23 mouse cellular contexts compared by ENCODE assay signal in the genomic region with DNA sequence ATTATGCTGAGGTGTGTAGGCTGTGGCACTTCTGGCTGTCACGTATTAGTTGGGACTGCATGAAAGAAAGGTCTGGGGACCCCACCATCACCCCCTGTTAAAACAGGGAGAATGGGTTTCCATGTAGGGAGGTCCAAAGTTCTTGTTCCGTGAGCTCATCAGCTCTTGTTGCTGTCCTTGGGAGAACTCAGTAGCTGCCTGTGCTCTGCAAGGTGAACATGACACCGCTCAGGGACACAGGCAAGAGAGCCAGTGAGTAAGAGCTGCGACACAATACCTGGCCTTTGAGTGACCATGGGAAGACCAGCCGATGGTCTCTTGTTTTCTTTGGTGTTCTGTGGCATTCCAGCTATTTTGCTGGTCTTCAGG. TPM values are rescaled to one million over a fixed set of nuclear protein-coding genes. Genes with fewer than 3 reads are reported as not detected.
DNase-seq lines count a peak whose midpoint lies in the region; ATAC-seq lines count a peak whose summit lies in the region.
"Had no signal": no experiment of that assay in that cellular context is flagged by ENCODE, and none has a peak within 500 bp of the region (broad histone marks: within the 10 kb centered on the region; RNA-seq: fewer than 3 reads in every experiment).

No protein-coding gene starts in this region.

- no peaks in the 10 kb centered on the region for H3K9me3 ChIP-seq in intestine, embryonic 14.5 days (ENCODE audit: control insufficient read depth, low read length)
- H3K9me3 ChIP-seq in intestine, embryonic 15.5 days: no peaks in the 10 kb centered on the region
- H3K9me3 ChIP-seq in neural tube, embryonic 15.5 days (replicated peaks): no peaks in the 10 kb centered on the region
- H3K9me3 ChIP-seq: embryonic facial prominence, embryonic 12.5 days; embryonic facial prominence, embryonic 15.5 days; hindbrain, embryonic 10.5 days; hindbrain, embryonic 13.5 days had no signal

- WGBS in intestine, embryonic 14.5 days: 96% methylated on average over 5 of the region's 5 CpGs
- 90% methylated on average over 5 of the region's 5 CpGs for WGBS in intestine, embryonic 15.5 days
- WGBS in neural tube, embryonic 15.5 days: 94% methylated on average over 5 of the region's 5 CpGs

- H3K4me2 ChIP-seq in intestine, embryonic 14.5 days (ENCODE audit: low read length): no peak overlapping the region
- H3K4me2 ChIP-seq in intestine, embryonic 15.5 days (replicated peaks): no peak overlapping the region
- H3K4me2 ChIP-seq in neural tube, embryonic 15.5 days: no peak overlapping the region
- H3K4me2 ChIP-seq: embryonic facial prominence, embryonic 12.5 days; embryonic facial prominence, embryonic 15.5 days; heart, embryonic 11.5 days; hindbrain, embryonic 13.5 days had no signal

- H3K27ac ChIP-seq in intestine, embryonic 14.5 days (ENCODE audit: low read depth): no peak overlapping the region
- no peak overlapping the region for H3K27ac ChIP-seq in intestine, embryonic 15.5 days
- H3K27ac ChIP-seq in neural tube, embryonic 15.5 days (replicated peaks): no peak overlapping the region
- H3K27ac ChIP-seq: embryonic facial prominence, embryonic 12.5 days; embryonic facial prominence, embryonic 15.5 days; gastrocnemius, adult 2 months; hindbrain, embryonic 10.5 days; hindbrain, embryonic 13.5 days had no signal

- no peak overlapping the region for H3K9ac ChIP-seq in intestine, embryonic 14.5 days (ENCODE audit: low read length)
- no peak overlapping the region for H3K9ac ChIP-seq in intestine, embryonic 15.5 days
- H3K9ac ChIP-seq in neural tube, embryonic 15.5 days (replicated peaks): no peak overlapping the region
- H3K9ac ChIP-seq: embryonic facial prominence, embryonic 12.5 days; embryonic facial prominence, embryonic 15.5 days; forebrain, postnatal 0 days; hindbrain, embryonic 13.5 days had no signal

- no peaks in the 10 kb centered on the region for H3K27me3 ChIP-seq in intestine, embryonic 14.5 days (replicated peaks; ENCODE audit: control insufficient read depth, insufficient read depth, low read length)
- no peaks in the 10 kb centered on the region for H3K27me3 ChIP-seq in intestine, embryonic 15.5 days (replicated peaks)
- H3K27me3 ChIP-seq in neural tube, embryonic 15.5 days (replicated peaks): no peaks in the 10 kb centered on the region
- H3K27me3 ChIP-seq: embryonic facial prominence, embryonic 12.5 days; embryonic facial prominence, embryonic 15.5 days; hindbrain, embryonic 13.5 days had no signal

- peak; percentile 57 for DNase-seq in adrenal gland, adult 8-10 months
- no peak for DNase-seq in adrenal gland, adult 18-20 months (ENCODE audit: low spot score in 2 of 2)
- DNase-seq in intestine, embryonic 14.5 days (ENCODE audit: low spot score): peak; percentile 39
- peak; percentile 51 to 53 for DNase-seq in adrenal gland, postnatal 36 days
- DNase-seq: cerebellum, adult 11 months; cerebellum, adult 2 months; forebrain, postnatal 0 days; gastrocnemius, adult 2 months; gastrocnemius, postnatal 14 days; heart, adult 18-20 months; kidney, adult 2 months had no signal

- no peaks in the 10 kb centered on the region for H3K4me1 ChIP-seq in intestine, embryonic 14.5 days (replicated peaks; ENCODE audit: control insufficient read depth, insufficient read depth, low read length)
- no peaks in the 10 kb centered on the region for H3K4me1 ChIP-seq in intestine, embryonic 15.5 days (replicated peaks)
- H3K4me1 ChIP-seq in neural tube, embryonic 15.5 days: no peaks in the 10 kb centered on the region
- H3K4me1 ChIP-seq: embryonic facial prominence, embryonic 12.5 days; embryonic facial prominence, embryonic 15.5 days; hindbrain, embryonic 10.5 days; hindbrain, embryonic 13.5 days had no signal

- ATAC-seq in intestine, embryonic 14.5 days (replicated peaks; ENCODE audit: low FRiP score, low TSS enrichment, low read depth): no peak
- no peak for ATAC-seq in intestine, embryonic 15.5 days
- ATAC-seq in neural tube, embryonic 15.5 days (ENCODE audit: low FRiP score): no peak
- ATAC-seq: CD4-positive, CD25-positive, alpha-beta regulatory T cell, adult 4 months; forebrain, embryonic 14.5 days; forebrain, postnatal 0 days; hindbrain, embryonic 16.5 days; intestine, postnatal 0 days had no signal

- H3K36me3 ChIP-seq in intestine, embryonic 14.5 days (ENCODE audit: control insufficient read depth, insufficient read depth, low read length): peaks cover 84% of the 10 kb centered on the region
- peaks cover 69% of the 10 kb centered on the region for H3K36me3 ChIP-seq in intestine, embryonic 15.5 days
- H3K36me3 ChIP-seq in neural tube, embryonic 15.5 days: peaks cover 86% of the 10 kb centered on the region

- no peak overlapping the region for H3K4me3 ChIP-seq in intestine, embryonic 14.5 days (ENCODE audit: low read depth, low read length)
- no peak overlapping the region for H3K4me3 ChIP-seq in intestine, embryonic 15.5 days (replicated peaks)
- no peak overlapping the region for H3K4me3 ChIP-seq in neural tube, embryonic 15.5 days (replicated peaks)
- H3K4me3 ChIP-seq: embryonic facial prominence, embryonic 12.5 days; embryonic facial prominence, embryonic 15.5 days; gastrocnemius, adult 2 months; hindbrain, embryonic 10.5 days; hindbrain, embryonic 13.5 days had no signal

RNA-seq across cellular contexts. Expression of gene Cluh, which starts 17.0 kb away (rescaled TPM):
- 100 to 1,000 TPM; 198 to 241 (median 220) TPM for total RNA-seq in adrenal gland, adult 8-10 months (2022)
- total RNA-seq in adrenal gland, adult 18-20 months (2021): 100 to 1,000 TPM; 203 to 205 TPM
- polyA plus RNA-seq in intestine, embryonic 14.5 days (2014; fragmentation: Nextera tagmentation; extraction: Ambion mirVana): 38.7 and 47.0 TPM in 2 replicates
- polyA plus RNA-seq in intestine, embryonic 15.5 days (2015; fragmentation: Nextera tagmentation; extraction: Ambion mirVana): 56.4 and 61.4 TPM in 2 replicates
- total RNA-seq in adrenal gland, postnatal 36 days (2021): 100 to 1,000 TPM; 203 TPM
- polyA plus RNA-seq in neural tube, embryonic 15.5 days (2015; fragmentation: Nextera tagmentation; extraction: Ambion mirVana): 18.9 and 22.4 TPM in 2 replicates

RNA-seq across cellular contexts. Expression of gene Ccdc92b, which starts 46.9 kb away (rescaled TPM):
- total RNA-seq in adrenal gland, adult 8-10 months (2022): 1 to 10 TPM; 3.9 to 7.0 (median 4.5) TPM
- 1 to 10 TPM; 3.0 to 3.7 TPM for total RNA-seq in adrenal gland, adult 18-20 months (2021)
- polyA plus RNA-seq in intestine, embryonic 14.5 days (2014; fragmentation: Nextera tagmentation; extraction: Ambion mirVana): 0.56 and 0.74 TPM in 2 replicates
- polyA plus RNA-seq in intestine, embryonic 15.5 days (2015; fragmentation: Nextera tagmentation; extraction: Ambion mirVana): 0.52 and 0.54 TPM in 2 replicates
- 1 to 10 TPM; 2.0 to 2.2 TPM for total RNA-seq in adrenal gland, postnatal 36 days (2021)
- polyA plus RNA-seq in neural tube, embryonic 15.5 days (2015; fragmentation: Nextera tagmentation; extraction: Ambion mirVana): 2.4 and 3.6 TPM in 2 replicates
- total RNA-seq: common myeloid progenitor, adult 5-6 weeks had no signal
- polyA plus RNA-seq: CD4-positive, CD25-positive, alpha-beta regulatory T cell, adult 4 months had no signal

RNA-seq across cellular contexts. Expression of gene Rap1gap2, which starts 55.6 kb away (rescaled TPM):
- total RNA-seq in adrenal gland, adult 8-10 months (2022): 10 to 100 TPM in 2 of 4 experiments, 1 to 10 TPM in 2; 8.2 to 19.6 (median 12.7) TPM
- 10 to 100 TPM in 1 of 2 experiments, 1 to 10 TPM in 1; 8.2 to 10.9 TPM for total RNA-seq in adrenal gland, adult 18-20 months (2021)
- polyA plus RNA-seq in intestine, embryonic 14.5 days (2014; fragmentation: Nextera tagmentation; extraction: Ambion mirVana): 7.7 and 11.6 TPM in 2 replicates
- polyA plus RNA-seq in intestine, embryonic 15.5 days (2015; fragmentation: Nextera tagmentation; extraction: Ambion mirVana): 12.1 and 12.4 TPM in 2 replicates
- 10 to 100 TPM in 1 of 2 experiments, 1 to 10 TPM in 1; 8.3 to 10.5 TPM for total RNA-seq in adrenal gland, postnatal 36 days (2021)
- polyA plus RNA-seq in neural tube, embryonic 15.5 days (2015; fragmentation: Nextera tagmentation; extraction: Ambion mirVana): 13.1 and 13.7 TPM in 2 replicates

RNA-seq across cellular contexts. Expression of gene Pafah1b1, which starts 58.2 kb away (rescaled TPM):
- 100 to 1,000 TPM; 124 to 194 (median 185) TPM for total RNA-seq in adrenal gland, adult 8-10 months (2022)
- 100 to 1,000 TPM; 185 to 188 TPM for total RNA-seq in adrenal gland, adult 18-20 months (2021)
- 58.7 and 61.8 TPM in 2 replicates for polyA plus RNA-seq in intestine, embryonic 14.5 days (2014; fragmentation: Nextera tagmentation; extraction: Ambion mirVana)
- 40.0 and 55.8 TPM in 2 replicates for polyA plus RNA-seq in intestine, embryonic 15.5 days (2015; fragmentation: Nextera tagmentation; extraction: Ambion mirVana)
- 100 to 1,000 TPM; 190 to 203 TPM for total RNA-seq in adrenal gland, postnatal 36 days (2021)
- 54.9 and 55.3 TPM in 2 replicates for polyA plus RNA-seq in neural tube, embryonic 15.5 days (2015; fragmentation: Nextera tagmentation; extraction: Ambion mirVana)

Comparison
In these comparisons a context has a peak if more than half of its experiments do, and no peak if none do; other contexts are left out.
1. DNase-seq: peak in adrenal gland, adult 8-10 months (single experiment), intestine, embryonic 14.5 days (single experiment) and adrenal gland, postnatal 36 days (2 of 2); none in adrenal gland, adult 18-20 months (0 of 2).